Mouse (Mus musculus) C2C12 (cell line): Measurements from ENCODE around the gene Gm28043. TPM values are rescaled to one million over a fixed set of nuclear protein-coding genes. Genes with fewer than 3 reads are reported as not detected.
A peak's percentile ranks its signal among the peaks of the same experiment; 100 is the strongest.

Experiments used
- H3K27me3 ChIP-seq: one replicate; pipeline ENCODE4 v1.6.1; 2011; ENCODE audit not compliant: control insufficient read depth, insufficient read depth, insufficient read length
- H3K36me3 ChIP-seq: one replicate; pipeline ENCODE4 v1.6.1; 2011; ENCODE audit not compliant: control insufficient read depth, insufficient read depth
- H3K4me3 ChIP-seq: one replicate; pipeline ENCODE4 v1.5.1; 2011; ENCODE audit warnings: mild to moderate bottlenecking, control low read depth; ENCODE audit not compliant: poor library complexity, insufficient read depth, severe bottlenecking
- H3K79me2 ChIP-seq: one replicate; pipeline ENCODE4 v1.6.1; 2011; ENCODE audit not compliant: control insufficient read depth, insufficient read depth
- H3K79me3 ChIP-seq: one replicate; pipeline ENCODE4 v1.6.1; 2011; ENCODE audit warnings: low read depth, control low read depth
- H3ac ChIP-seq: one replicate; pipeline ENCODE3; 2011; ENCODE audit warnings: low read depth; ENCODE audit not compliant: control insufficient read depth, insufficient read length
- CEBPB ChIP-seq: IDR thresholded peaks from one replicate; pipeline ENCODE4 v1.6.1; 2011; ENCODE audit warnings: low read depth, mild to moderate bottlenecking, control low read depth, moderate library complexity
- CTCF ChIP-seq: IDR thresholded peaks from one replicate; pipeline ENCODE4 v1.5.1; 2011; ENCODE audit not compliant: control insufficient read depth, insufficient read depth, insufficient read length
- FOSL1 ChIP-seq: IDR thresholded peaks from one replicate; pipeline ENCODE4 v1.8.0; 2011; ENCODE audit warnings: mild to moderate bottlenecking, low read length; ENCODE audit not compliant: poor library complexity, insufficient read depth, severe bottlenecking
- MAX ChIP-seq: IDR thresholded peaks from one replicate; pipeline ENCODE4 v1.6.1; 2011; ENCODE audit warnings: mild to moderate bottlenecking, control low read depth
- MYOD1 ChIP-seq: IDR thresholded peaks from one replicate; pipeline ENCODE4 v1.6.1; 2011; ENCODE audit warnings: low read depth; ENCODE audit not compliant: control insufficient read depth, insufficient read length
- MYOG ChIP-seq: IDR thresholded peaks from one replicate; pipeline ENCODE4 v1.6.1; 2011; ENCODE audit not compliant: control insufficient read depth, insufficient read length; ENCODE audit errors: extremely low read depth
- USF1 ChIP-seq: IDR thresholded peaks from one replicate; pipeline ENCODE4 v1.6.1; 2011; ENCODE audit warnings: low read depth, mild to moderate bottlenecking, control low read depth, moderate library complexity
- polyA plus RNA-seq: library from polyadenylated mRNA; unstranded; fragments of >200 nt; fragmentation: generic; extraction: Trizol; gene quantifications from one replicate; pipeline ENCODE4 v1.2.1, GENCODE M21; 2012; ENCODE audit warnings: missing spikeins

The Gm28043 gene
- polyA plus RNA-seq, 1 experiment, result 0.54 TPM

- no peak for TF ChIP-seq CEBPB
- no peak for TF ChIP-seq MAX
- no peak for TF ChIP-seq USF1
- TF ChIP-seq CTCF, result no peak
- no peak for TF ChIP-seq MYOG
- no peak for TF ChIP-seq MYOD1
- no peak for TF ChIP-seq FOSL1
- peak overlapping the region; percentile 97 for H3ac ChIP-seq
- H3K79me2 ChIP-seq, result peaks cover 54% of the 10 kb centered on the region
- peak overlapping the region; percentile 89 for H3K4me3 ChIP-seq
- peaks cover 37% of the 10 kb centered on the region for H3K79me3 ChIP-seq
- H3K36me3 ChIP-seq, result peaks cover 15% of the 10 kb centered on the region
- no peaks in the 10 kb centered on the region for H3K27me3 ChIP-seq
Observed at GRCm38 (mm10) chr17:29615024-29615551, 412 bp downstream of the Gm28043 start.

GRCm38 (mm10) chr17:29615616-29616015, 940 bp downstream of the Gm28043 start:
- TF ChIP-seq CTCF (no peak), MYOG (no peak), CEBPB (no peak), USF1 (no peak), FOSL1 (no peak)
- Histone ChIP-seq H3K4me3 (peak overlapping the region; percentile 89), H3K27me3 (no peaks in the 10 kb centered on the region), H3K79me2 (peaks cover 56% of the 10 kb centered on the region), H3ac (peak overlapping the region; percentile 97), H3K36me3 (peaks cover 16% of the 10 kb centered on the region), H3K79me3 (peaks cover 37% of the 10 kb centered on the region)

- Histone ChIP-seq H3K27me3 (no peaks in the 10 kb centered on the region), H3K36me3 (peaks cover 45% of the 10 kb centered on the region), H3K79me2 (peaks cover 56% of the 10 kb centered on the region), H3K79me3 (peaks cover 37% of the 10 kb centered on the region), H3ac (no peak overlapping the region), H3K4me3 (no peak overlapping the region)
- TF ChIP-seq MYOG (no peak), MAX (no peak), MYOD1 (no peak), CEBPB (no peak), CTCF (no peak), FOSL1 (no peak), USF1 (no peak)
Observed at GRCm38 (mm10) chr17:29619231-29619630, 4.6 kb downstream of the Gm28043 start.

- no peak overlapping the region for H3K4me3 ChIP-seq
- peaks cover 75% of the 10 kb centered on the region for H3K36me3 ChIP-seq
- no peaks in the 10 kb centered on the region for H3K27me3 ChIP-seq
- H3K79me2 ChIP-seq, result peaks cover 18% of the 10 kb centered on the region
- H3K79me3 ChIP-seq, result peaks cover 7% of the 10 kb centered on the region
- no peak for TF ChIP-seq CEBPB
- no peak for TF ChIP-seq FOSL1
- TF ChIP-seq MAX, result no peak
- no peak for TF ChIP-seq MYOD1
- TF ChIP-seq MYOG, result no peak
- H3ac ChIP-seq, result no peak overlapping the region
Observed at GRCm38 (mm10) chr17:29623488-29623887, 8.8 kb downstream of the Gm28043 start.

GRCm38 (mm10) chr17:29627285-29627684, 12.6 kb downstream of the Gm28043 start:
- Histone ChIP-seq H3K4me3 (no peak overlapping the region), H3K36me3 (peaks cover 79% of the 10 kb centered on the region), H3K27me3 (no peaks in the 10 kb centered on the region), H3K79me2 (no peaks in the 10 kb centered on the region), H3ac (no peak overlapping the region), H3K79me3 (peaks cover 2% of the 10 kb centered on the region)
- TF ChIP-seq MYOG (no peak), FOSL1 (no peak), CTCF (no peak), CEBPB (no peak), USF1 (no peak), MAX (no peak), MYOD1 (no peak)

- no peaks in the 10 kb centered on the region for H3K27me3 ChIP-seq
- H3K4me3 ChIP-seq, result no peak overlapping the region
- H3ac ChIP-seq, result no peak overlapping the region
- no peaks in the 10 kb centered on the region for H3K79me2 ChIP-seq
- H3K79me3 ChIP-seq, result peaks cover 2% of the 10 kb centered on the region
- no peak for TF ChIP-seq MYOD1
- TF ChIP-seq USF1, result no peak
- no peak for TF ChIP-seq FOSL1
- no peak for TF ChIP-seq MYOG
- TF ChIP-seq CEBPB, result no peak
- TF ChIP-seq CTCF, result no peak
- TF ChIP-seq MAX, result no peak
- peaks cover 70% of the 10 kb centered on the region for H3K36me3 ChIP-seq
Observed at GRCm38 (mm10) chr17:29628946-29629345, 14.3 kb downstream of the Gm28043 start.
